Mouse (Mus musculus): ENCODE results near the gene Clns1a.

Gene Clns1a

DNA sequence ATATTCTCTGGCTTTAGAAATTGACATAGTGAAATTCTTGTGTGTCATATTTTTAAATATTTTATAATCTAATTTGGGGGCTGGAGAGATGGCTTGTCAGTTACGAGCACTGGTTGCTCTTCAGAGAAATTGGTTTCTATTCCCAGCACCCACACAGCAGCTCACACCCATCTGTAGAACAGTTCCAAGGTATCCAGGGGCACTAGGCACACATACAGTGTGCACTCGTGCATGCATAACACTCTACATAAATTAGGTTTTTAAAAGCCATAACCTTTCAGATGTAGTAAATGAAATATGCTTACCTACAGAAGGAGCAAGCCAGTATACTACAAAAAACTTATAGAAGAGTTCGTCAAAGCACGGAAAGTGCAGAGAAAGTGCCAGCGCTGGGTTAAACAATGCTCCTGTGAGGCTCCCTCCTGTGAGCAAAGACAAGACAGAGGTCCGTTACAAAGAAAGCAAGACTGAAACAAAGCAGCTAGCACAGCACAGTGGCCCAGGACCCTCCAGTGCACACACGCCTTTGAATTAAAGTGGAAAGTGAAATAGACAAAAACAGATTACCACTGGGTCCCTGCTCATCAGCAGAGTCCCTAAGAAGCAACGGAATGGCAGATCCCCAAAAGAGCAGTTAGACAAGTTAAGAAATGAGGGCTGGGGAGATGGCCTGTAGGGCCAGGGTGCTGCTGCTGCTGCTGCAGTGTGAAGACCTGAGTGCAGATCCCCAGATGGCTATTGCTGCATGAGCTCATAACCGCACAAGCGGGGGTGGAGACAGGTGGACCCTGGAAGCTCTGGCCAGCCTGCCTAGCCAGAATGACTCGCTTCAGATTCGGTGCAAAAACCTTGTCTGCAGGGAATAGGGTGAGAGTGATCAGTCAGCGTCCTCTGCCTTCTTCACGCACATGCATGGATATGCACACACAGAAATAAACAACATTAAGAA lies 32.5 kb downstream of the Clns1a start:
- no peak for DNase-seq (ENCODE audit: low spot score)

- no peak for DNase-seq (ENCODE audit: low spot score)
These were observed 34.0 kb downstream of the Clns1a start for GRCm38 (mm10) chr7:97730427-97730826.

DNA sequence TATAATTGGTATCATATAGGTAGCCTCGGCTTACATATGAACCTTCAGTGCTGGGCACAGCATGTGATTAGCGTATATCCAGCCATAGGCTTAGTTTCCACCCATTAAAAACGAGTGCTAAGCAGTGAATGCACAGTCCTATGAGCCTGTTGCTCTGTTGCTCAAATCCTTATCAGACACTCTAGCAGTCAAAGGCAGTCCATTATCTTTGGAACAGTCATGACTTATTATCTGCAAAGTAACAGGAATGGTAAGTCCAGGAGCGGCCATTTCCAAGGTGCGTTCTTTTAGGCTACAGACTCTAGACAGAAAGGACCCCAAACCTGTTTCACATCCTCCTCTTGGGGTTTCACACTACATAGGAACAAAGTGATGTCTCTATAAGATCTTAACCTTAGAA lies 37.2 kb downstream of the Clns1a start:
- no peak for DNase-seq (ENCODE audit: low spot score)

DNA sequence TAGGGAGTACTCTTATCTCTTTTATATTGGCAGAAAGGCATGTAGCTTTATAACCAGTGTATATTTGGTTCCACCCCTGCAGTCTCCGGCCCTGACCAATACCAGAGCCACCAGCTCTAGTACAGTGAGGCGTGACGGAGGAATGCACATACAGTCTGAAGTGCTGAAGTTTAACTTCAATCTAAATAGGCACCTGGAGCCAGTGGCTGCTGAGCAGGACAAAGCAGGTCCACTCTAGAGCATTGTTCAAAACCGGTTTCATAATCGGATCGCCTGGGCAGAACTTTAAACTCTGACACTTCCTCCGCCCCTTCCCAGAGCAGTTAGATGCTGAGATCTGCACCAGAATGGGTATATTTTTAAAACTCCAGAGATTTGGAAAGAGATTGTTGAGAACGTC lies 38.6 kb downstream of the Clns1a start:
- DNase-seq (ENCODE audit: low spot score): no peak

- DNase-seq (ENCODE audit: low spot score): no peak
These were observed 39.5 kb downstream of the Clns1a start for GRCm38 (mm10) chr7:97735886-97736420.

- DNase-seq (ENCODE audit: low spot score): no peak
These were observed 40.8 kb downstream of the Clns1a start for GRCm38 (mm10) chr7:97737256-97737637.

DNA sequence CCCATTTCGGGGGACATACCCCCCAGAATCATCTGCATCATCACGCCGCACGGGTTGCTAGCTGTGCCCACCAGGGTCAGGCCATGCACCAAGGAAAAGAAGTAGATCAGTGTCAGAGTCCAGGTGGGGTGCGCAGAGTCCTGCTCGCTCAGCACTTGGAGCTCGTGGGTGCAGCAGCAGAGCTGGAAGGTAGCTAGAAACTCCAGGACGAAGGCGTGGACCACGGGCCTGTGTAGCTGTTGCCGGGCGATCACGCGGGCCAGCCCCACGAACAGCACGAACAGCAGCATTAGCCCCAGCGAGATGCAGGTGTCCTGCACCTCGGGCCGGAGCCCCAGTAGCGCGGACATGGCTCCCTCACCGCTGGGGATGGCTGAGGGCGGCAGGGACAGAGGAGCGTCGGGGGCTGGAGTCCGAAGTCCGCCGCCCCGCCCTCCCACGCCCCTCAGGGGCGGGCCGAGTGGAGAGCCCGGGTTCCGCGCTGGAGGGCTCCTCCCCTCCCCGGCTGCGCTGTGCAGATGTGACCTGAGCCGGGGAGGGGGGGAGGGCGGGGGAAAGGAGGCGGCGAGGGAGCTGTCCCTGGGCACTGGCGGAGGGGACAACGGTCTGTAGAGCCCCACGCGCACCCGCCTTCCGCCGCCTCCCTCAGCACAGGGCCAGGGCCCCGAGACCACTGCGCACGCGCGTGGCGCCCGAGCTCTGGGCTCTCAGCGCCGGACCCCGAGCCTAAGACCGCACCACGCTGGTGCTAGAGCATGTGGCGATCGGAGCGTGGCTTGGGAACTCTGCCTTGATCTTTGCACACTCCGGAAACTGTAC lies 41.4 kb downstream of the Clns1a start, which contains the start of gene Aqp11:
Aqp11 (minus strand) TSS at position 652 of the 819 bp plus-strand sequence.
- DNase-seq (ENCODE audit: low spot score): peak; percentile 85

DNA sequence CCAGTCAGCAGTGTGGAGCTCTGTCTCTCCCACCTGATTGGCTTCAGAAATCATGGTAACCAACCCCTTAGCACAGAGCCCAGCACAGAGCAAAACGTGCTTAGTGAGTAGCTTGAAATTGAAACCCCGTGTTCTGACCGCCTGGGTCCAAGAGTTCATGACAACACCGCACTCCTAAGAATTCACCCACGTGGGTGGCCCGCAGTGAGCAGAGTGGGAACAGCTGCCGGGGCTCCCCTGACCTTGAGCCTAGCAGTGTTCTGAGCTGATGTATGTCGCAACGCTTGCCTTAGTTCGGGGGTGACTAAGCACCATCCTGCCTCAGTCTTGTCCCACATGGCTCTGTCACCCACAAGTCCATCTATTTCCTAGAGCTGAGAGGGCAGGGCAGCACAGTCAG lies 44.5 kb downstream of the Clns1a start:
- peak; percentile 25 for DNase-seq (ENCODE audit: low spot score)

DNA sequence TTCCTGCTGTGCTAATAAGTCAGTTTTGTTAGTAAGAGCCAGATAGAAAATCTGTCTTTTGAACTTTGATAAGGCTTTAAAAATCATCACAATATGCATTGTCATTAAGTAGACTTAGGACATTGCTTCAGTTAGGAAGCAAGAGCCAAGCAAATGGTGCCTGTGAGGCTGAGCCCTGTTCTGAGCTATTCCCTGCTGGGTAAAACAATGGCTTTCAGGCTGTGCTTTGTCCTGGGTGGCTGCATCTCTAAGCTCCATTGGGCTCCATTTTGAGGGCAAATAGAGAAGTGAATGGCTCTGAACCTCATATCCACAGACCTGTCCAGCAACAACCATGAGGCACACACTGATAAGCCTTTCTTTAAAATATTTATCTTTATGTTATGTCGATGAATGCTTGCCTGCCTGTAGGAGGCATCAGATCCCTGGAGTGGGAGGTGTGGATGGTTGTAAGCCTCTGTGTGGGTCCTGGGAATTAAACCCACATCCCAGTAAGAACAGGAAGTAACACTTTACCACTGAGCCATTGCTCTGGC lies 45.4 kb downstream of the Clns1a start:
- DNase-seq (ENCODE audit: low spot score): no peak

DNA sequence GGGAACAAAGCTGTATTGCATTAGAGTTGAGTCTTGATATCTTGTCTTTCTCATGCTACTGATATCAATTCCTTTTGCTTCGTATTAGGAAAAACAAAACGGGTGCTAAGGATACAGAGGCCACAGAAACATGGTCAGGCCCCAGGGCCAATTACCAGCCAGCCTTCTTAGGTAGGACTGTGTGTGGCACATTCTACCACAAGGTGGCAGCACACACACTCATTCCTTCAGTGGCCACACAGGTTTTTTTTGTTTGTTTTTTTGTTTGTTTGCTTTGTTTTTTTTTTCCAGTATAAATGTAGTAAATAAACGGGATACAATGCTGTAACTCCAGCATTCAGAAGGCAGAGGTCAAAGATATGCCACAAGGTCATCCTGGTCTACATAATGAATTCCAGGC lies 48.9 kb downstream of the Clns1a start:
- no peak for DNase-seq (ENCODE audit: low spot score)

- no peak for DNase-seq (ENCODE audit: low spot score)
These were observed 50.8 kb downstream of the Clns1a start for GRCm38 (mm10) chr7:97747176-97747707.

- peak; percentile 57 for DNase-seq (ENCODE audit: low spot score)
These were observed 51.5 kb downstream of the Clns1a start for GRCm38 (mm10) chr7:97747787-97748497.

GRCm38 (mm10) chr7:97748527-97749206 lies 52.2 kb downstream of the Clns1a start:
- no peak for DNase-seq (ENCODE audit: low spot score)

GRCm38 (mm10) chr7:97749207-97750190 lies 53.1 kb downstream of the Clns1a start:
- DNase-seq (ENCODE audit: low spot score): no peak

DNA sequence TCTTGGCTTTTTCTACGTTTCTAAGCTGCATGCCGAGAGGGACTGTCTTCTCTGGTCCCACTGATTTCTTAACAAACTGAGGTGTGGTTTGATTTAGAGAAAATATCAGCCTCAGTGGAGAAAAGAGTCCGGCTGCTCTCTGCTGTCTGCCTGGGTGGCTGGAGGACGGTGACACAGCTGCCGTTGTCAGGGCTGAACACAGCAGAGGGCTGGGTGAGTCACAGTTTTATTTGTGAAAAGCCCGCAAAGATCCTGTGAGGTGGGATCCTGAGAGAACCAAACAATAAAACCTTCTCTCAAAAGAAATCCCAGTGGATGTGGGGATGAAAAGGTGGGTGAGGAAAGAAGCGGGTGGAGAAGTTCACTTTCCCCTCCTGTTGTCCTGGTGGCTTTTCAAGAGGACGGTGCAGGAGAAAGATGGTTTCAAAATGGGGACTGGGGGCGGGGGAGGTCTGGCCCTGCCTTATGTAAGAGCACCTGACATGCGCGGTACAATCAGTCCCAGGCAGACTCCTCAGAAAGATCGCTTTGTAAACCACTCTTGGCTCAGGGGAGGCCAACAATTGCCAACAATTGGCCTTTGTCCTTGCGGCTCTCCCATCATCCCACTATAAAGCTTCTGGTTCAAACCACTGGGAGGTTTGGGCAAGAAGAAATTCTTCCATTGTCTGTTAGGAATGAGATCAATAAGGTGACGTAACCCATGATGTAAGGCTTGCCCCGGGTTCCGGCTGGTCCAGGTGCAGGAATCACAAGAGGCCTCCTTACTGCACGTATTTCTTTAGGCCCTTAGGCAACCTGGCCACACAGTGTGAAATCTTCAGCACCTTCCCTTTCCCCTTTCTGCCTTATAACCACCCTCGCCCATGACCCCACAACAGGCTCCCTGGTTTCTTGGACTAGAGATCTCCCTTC lies 60.8 kb downstream of the Clns1a start:
- no peak for DNase-seq (ENCODE audit: low spot score)

- no peak for DNase-seq (ENCODE audit: low spot score)
These were observed 68.2 kb downstream of the Clns1a start for GRCm38 (mm10) chr7:97764591-97764990.

GRCm38 (mm10) chr7:97765181-97765962 lies 68.9 kb downstream of the Clns1a start:
- no peak for DNase-seq (ENCODE audit: low spot score)

- DNase-seq (ENCODE audit: low spot score): no peak
These were observed 69.5 kb downstream of the Clns1a start for GRCm38 (mm10) chr7:97765963-97766347.

Data from ovary, adult 18-20 months (tissue).